Mouse (Mus musculus) intestine, postnatal 0 days (tissue): ENCODE data around the gene 4930438A08Rik. TPM values are rescaled to one million over a fixed set of nuclear protein-coding genes. Genes with fewer than 3 reads are reported as not detected.

ENCODE experiments used
- ATAC-seq: fragments of 200-750 bp; cut with Nextera tagmentation; 2 replicates; pipeline ENCODE4 v1.8.0; 2017; ENCODE audit warnings: mild to moderate bottlenecking, moderate TSS enrichment, moderate library complexity
- H3K27ac ChIP-seq: fragments of 300-500 bp; sonication (generic); 2 replicates; pipeline ENCODE4 v1.5.1; 2014; ENCODE audit warnings: mild to moderate bottlenecking, low read depth, low read length, moderate library complexity
- H3K27me3 ChIP-seq: fragments of 300-500 bp; sonication (generic); replicated peaks from 2 replicates; pipeline ENCODE4 v1.6.1; 2014; ENCODE audit warnings: low read length, mixed read lengths; ENCODE audit not compliant: control insufficient read depth, insufficient read depth
- H3K36me3 ChIP-seq: fragments of 300-500 bp; sonication (generic); 2 replicates; pipeline ENCODE4 v1.6.1; 2014; ENCODE audit warnings: mild to moderate bottlenecking, moderate library complexity; ENCODE audit not compliant: control insufficient read depth, insufficient read depth
- H3K4me1 ChIP-seq: fragments of 300-500 bp; sonication (generic); replicated peaks from 2 replicates; pipeline ENCODE4 v1.6.1; 2014; ENCODE audit warnings: antibody characterized with exemption, low read length, mixed read lengths; ENCODE audit not compliant: control insufficient read depth, insufficient read depth
- H3K4me2 ChIP-seq: fragments of 300-500 bp; sonication (generic); replicated peaks from 2 replicates; pipeline ENCODE4 v1.6.1; 2014; ENCODE audit warnings: low read depth, mild to moderate bottlenecking, moderate library complexity
- H3K4me3 ChIP-seq: fragments of 300-500 bp; sonication (generic); 2 replicates; pipeline ENCODE4 v1.5.1; 2014; ENCODE audit warnings: low read depth, low read length
- H3K9ac ChIP-seq: fragments of 300-500 bp; sonication (generic); 2 replicates; pipeline ENCODE4 v1.6.1; 2014; ENCODE audit warnings: mild to moderate bottlenecking, low read depth, low read length
- H3K9me3 ChIP-seq: fragments of 300-500 bp; sonication (generic); 2 replicates; pipeline ENCODE4 v1.6.1; 2016; ENCODE audit warnings: mixed run types; ENCODE audit not compliant: control insufficient read depth
- CTCF ChIP-seq: sonication (generic); IDR thresholded peaks from 2 replicates; pipeline ENCODE4 v1.5.1; 2016; ENCODE audit warnings: low read depth, mild to moderate bottlenecking, control low read depth, antibody characterized with exemption, moderate library complexity
- WGBS: fragments of 180-500 bp; shearing (Covaris S2); extraction: QIAGEN DNeasy Blood & Tissue Kit; methylation state at CpG from one replicate; pipeline ENCODE4 v1.1.7; 2014; 5-methylcytosine and 5-hydroxymethylcytosine counted together
- polyA plus RNA-seq: library from polyadenylated mRNA; unstranded; fragments of >200 nt; fragmentation: Nextera tagmentation; extraction: Ambion mirVana; gene quantifications from 2 replicates; pipeline ENCODE4 v1.2.1, GENCODE M21; 2015

4930438A08Rik gene
- polyA plus RNA-seq, 1 experiment from 2014 or later: not detected

- H3K9me3 ChIP-seq: no peaks in the 10 kb centered on the region
- no peak for TF ChIP-seq CTCF
- no peak overlapping the region for H3K27ac ChIP-seq
- H3K36me3 ChIP-seq: no peaks in the 10 kb centered on the region
- no peaks in the 10 kb centered on the region for H3K27me3 ChIP-seq
- H3K9ac ChIP-seq: no peak overlapping the region
- H3K4me2 ChIP-seq: no peak overlapping the region
- no peak for ATAC-seq
- no peak overlapping the region for H3K4me3 ChIP-seq
- no peaks in the 10 kb centered on the region for H3K4me1 ChIP-seq
- 84% methylated on average over 5 of the region's 5 CpGs for WGBS
These were observed 16.8 kb upstream of the 4930438A08Rik start for GRCm38 (mm10) chr11:58257816-58258215.

- no peak for TF ChIP-seq CTCF
- Histone ChIP-seq H3K27ac (no peak overlapping the region), H3K9me3 (no peaks in the 10 kb centered on the region), H3K9ac (no peak overlapping the region), H3K36me3 (no peaks in the 10 kb centered on the region), H3K27me3 (no peaks in the 10 kb centered on the region), H3K4me3 (no peak overlapping the region), H3K4me1 (no peaks in the 10 kb centered on the region), H3K4me2 (no peak overlapping the region)
- no peak for ATAC-seq
- WGBS: 88% methylated on average over 4 of the region's 4 CpGs
These were observed 14.4 kb upstream of the 4930438A08Rik start for GRCm38 (mm10) chr11:58260156-58260555.

DNA sequence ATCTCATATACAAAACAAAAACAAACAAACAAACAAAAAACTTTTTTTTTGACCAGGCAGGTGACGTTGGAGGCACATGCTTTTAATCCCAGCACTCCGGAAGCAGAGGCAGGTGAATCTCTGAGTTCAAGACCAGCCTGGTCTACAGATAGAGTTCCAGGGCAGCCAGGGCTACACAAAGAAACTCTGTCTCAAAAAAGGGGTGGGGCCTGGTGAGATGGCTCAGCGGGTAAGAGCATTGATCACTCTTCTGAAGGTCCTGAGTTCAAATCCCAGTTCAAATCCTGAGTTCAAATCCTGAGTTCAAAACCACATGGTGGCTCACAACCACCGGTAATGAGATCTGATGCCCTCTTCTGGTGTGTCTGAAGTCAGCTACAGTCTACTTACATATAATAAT is 12.8 kb upstream of the 4930438A08Rik start:
- Histone ChIP-seq H3K27me3 (no peaks in the 10 kb centered on the region), H3K9ac (no peak overlapping the region), H3K4me1 (no peaks in the 10 kb centered on the region), H3K9me3 (no peaks in the 10 kb centered on the region), H3K4me3 (no peak overlapping the region), H3K27ac (no peak overlapping the region), H3K4me2 (no peak overlapping the region), H3K36me3 (no peaks in the 10 kb centered on the region)
- WGBS: 88% methylated on average over 4 of the region's 4 CpGs
- no peak for ATAC-seq
- TF ChIP-seq CTCF: no peak

- no peak overlapping the region for H3K4me3 ChIP-seq
- 85% methylated on average over 3 of the region's 3 CpGs for whole genome bisulfite sequencing
- no peak for TF ChIP-seq CTCF
- H3K27ac ChIP-seq: no peak overlapping the region
- H3K27me3 ChIP-seq: no peaks in the 10 kb centered on the region
- no peak for ATAC-seq
- H3K9me3 ChIP-seq: no peaks in the 10 kb centered on the region
- H3K36me3 ChIP-seq: no peaks in the 10 kb centered on the region
- H3K9ac ChIP-seq: no peak overlapping the region
- H3K4me1 ChIP-seq: no peaks in the 10 kb centered on the region
- H3K4me2 ChIP-seq: no peak overlapping the region
These were observed 12.3 kb upstream of the 4930438A08Rik start for GRCm38 (mm10) chr11:58262336-58262735.

DNA sequence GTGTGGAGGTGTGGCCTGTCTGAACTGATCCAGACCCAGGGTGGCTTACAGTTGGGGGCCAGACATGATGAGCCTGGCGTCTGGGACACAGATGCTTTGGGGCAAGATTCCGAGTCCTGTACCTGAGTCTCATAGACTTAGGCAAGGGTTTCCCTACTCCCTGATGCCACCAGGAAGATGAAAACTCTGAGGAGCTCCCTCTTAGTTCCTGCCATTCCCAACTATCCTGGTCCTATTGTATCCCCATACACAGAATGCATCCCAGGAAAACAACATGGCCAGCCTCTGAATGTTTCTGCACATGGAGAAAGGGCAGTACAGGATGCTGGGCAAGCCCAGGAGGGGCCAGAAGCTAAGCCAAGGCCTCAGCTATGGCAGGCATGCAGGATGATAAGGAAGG is 11.1 kb upstream of the 4930438A08Rik start:
- Histone ChIP-seq H3K9me3 (no peaks in the 10 kb centered on the region), H3K36me3 (no peaks in the 10 kb centered on the region), H3K4me2 (no peak overlapping the region), H3K27ac (no peak overlapping the region), H3K9ac (no peak overlapping the region), H3K4me1 (no peaks in the 10 kb centered on the region), H3K4me3 (no peak overlapping the region), H3K27me3 (no peaks in the 10 kb centered on the region)
- no peak for TF ChIP-seq CTCF
- WGBS: 74% methylated on average over 2 of the region's 2 CpGs
- no peak for ATAC-seq

DNA sequence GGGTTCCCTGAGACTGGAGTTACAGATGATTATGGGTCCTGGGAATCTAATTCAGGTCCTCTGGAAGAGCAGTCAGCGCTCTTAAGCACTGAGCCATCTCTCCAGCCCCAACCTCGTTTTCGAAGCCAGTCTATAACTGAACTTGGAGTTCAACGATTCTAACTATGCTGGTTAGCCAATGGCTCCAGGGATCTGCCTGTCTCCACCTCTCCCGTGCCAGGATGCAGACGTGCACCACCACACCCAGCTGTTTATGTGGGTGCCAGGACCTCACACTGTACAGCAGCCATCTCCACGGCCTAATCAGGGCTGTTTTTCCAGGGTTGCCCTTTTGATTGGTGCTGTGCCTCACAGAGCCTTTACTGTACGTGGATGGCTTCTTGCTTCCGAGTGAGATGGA is 10.1 kb upstream of the 4930438A08Rik start:
- Histone ChIP-seq H3K4me1 (no peaks in the 10 kb centered on the region), H3K36me3 (no peaks in the 10 kb centered on the region), H3K9ac (no peak overlapping the region), H3K27ac (no peak overlapping the region), H3K9me3 (no peaks in the 10 kb centered on the region), H3K4me3 (no peak overlapping the region), H3K4me2 (no peak overlapping the region), H3K27me3 (no peaks in the 10 kb centered on the region)
- no peak for ATAC-seq
- 78% methylated on average over 9 of the region's 9 CpGs for WGBS
- no peak for TF ChIP-seq CTCF

GRCm38 (mm10) chr11:58268285-58268684 is 6.3 kb upstream of the 4930438A08Rik start:
- no peak overlapping the region for H3K4me2 ChIP-seq
- no peaks in the 10 kb centered on the region for H3K36me3 ChIP-seq
- no peaks in the 10 kb centered on the region for H3K27me3 ChIP-seq
- 57% methylated on average over 3 of the region's 3 CpGs for WGBS
- H3K4me1 ChIP-seq: no peaks in the 10 kb centered on the region
- ATAC-seq: no peak
- H3K4me3 ChIP-seq: no peak overlapping the region
- no peak for TF ChIP-seq CTCF
- H3K27ac ChIP-seq: no peak overlapping the region
- H3K9ac ChIP-seq: no peak overlapping the region
- no peaks in the 10 kb centered on the region for H3K9me3 ChIP-seq
